Mouse (Mus musculus) ES-Bruce4 (cell line): ENCODE data around the gene Cfap97d2. TPM values are rescaled to one million over a fixed set of nuclear protein-coding genes. Genes with fewer than 3 reads are reported as not detected.
A peak's percentile ranks its signal among the peaks of the same experiment; 100 is the strongest.

ENCODE experiments used
- H3K27ac ChIP-seq: 2 replicates; pipeline ENCODE4 v1.5.1; 2012; ENCODE audit warnings: low read length, inconsistent platforms; ENCODE audit not compliant: insufficient read depth
- H3K27me3 ChIP-seq: 2 replicates; pipeline ENCODE4 v1.6.1; 2012; ENCODE audit warnings: mild to moderate bottlenecking, low read length, inconsistent platforms; ENCODE audit not compliant: control insufficient read depth, poor library complexity, insufficient read depth, severe bottlenecking
- H3K36me3 ChIP-seq: 2 replicates; pipeline ENCODE4 v1.6.1; 2012; ENCODE audit warnings: inconsistent platforms, mild to moderate bottlenecking, low read length, moderate library complexity; ENCODE audit not compliant: control insufficient read depth, poor library complexity, insufficient read depth, severe bottlenecking
- H3K4me1 ChIP-seq: one replicate; pipeline ENCODE4 v1.8.1; 2011; ENCODE audit warnings: low read length; ENCODE audit not compliant: control insufficient read depth, insufficient read depth
- H3K4me3 ChIP-seq: 2 replicates; pipeline ENCODE4 v1.5.1; 2011; ENCODE audit warnings: low read depth, mild to moderate bottlenecking, low read length
- H3K9ac ChIP-seq: 2 replicates; pipeline ENCODE4 v1.6.1; 2012; ENCODE audit warnings: low read depth, mild to moderate bottlenecking, inconsistent platforms; ENCODE audit not compliant: poor library complexity, severe bottlenecking
- H3K9me3 ChIP-seq: replicated peaks from 2 replicates; pipeline ENCODE4 v1.6.1; 2012; ENCODE audit warnings: mild to moderate bottlenecking, low read length, inconsistent platforms; ENCODE audit not compliant: control insufficient read depth, poor library complexity, insufficient read depth, severe bottlenecking
- CTCF ChIP-seq: IDR thresholded peaks from one replicate; pipeline ENCODE4 v1.8.1; 2011; ENCODE audit warnings: low read depth, low read length
- EP300 ChIP-seq: IDR thresholded peaks from 2 replicates; pipeline ENCODE4 v1.6.1; 2011; ENCODE audit warnings: low read depth, low read length; ENCODE audit not compliant: insufficient read depth
- POLR2A ChIP-seq: IDR thresholded peaks from one replicate; pipeline ENCODE4 v1.8.1; 2011; ENCODE audit warnings: low read length; ENCODE audit not compliant: insufficient read depth
- polyA plus RNA-seq: library from polyadenylated mRNA; stranded (reverse); fragments of >200 nt; gene quantifications from 2 replicates; pipeline ENCODE4 v1.2.4, GENCODE M21; 2011; ENCODE audit warnings: low read depth; ENCODE audit not compliant: missing spikeins, insufficient read depth, insufficient read length

Cfap97d2 gene
- polyA plus RNA-seq, 1 experiment: not detected

GRCm38 (mm10) chr8:13757805-13758727 lies 52.4 kb downstream of the Cfap97d2 start:
- Histone ChIP-seq H3K4me1 (no peaks in the 10 kb centered on the region), H3K27ac (no peak overlapping the region), H3K27me3 (no peaks in the 10 kb centered on the region), H3K9ac (peak overlapping the region; percentile 92), H3K9me3 (no peaks in the 10 kb centered on the region), H3K36me3 (peaks cover 24% of the 10 kb centered on the region), H3K4me3 (peak overlapping the region; percentile 92)
- TF ChIP-seq CTCF (no peak), EP300 (no peak), POLR2A (no peak)

- TF ChIP-seq POLR2A: no peak
- TF ChIP-seq CTCF: no peak
- TF ChIP-seq EP300: no peak
- Histone ChIP-seq H3K4me1 (no peaks in the 10 kb centered on the region), H3K36me3 (peaks cover 90% of the 10 kb centered on the region), H3K9ac (no peak overlapping the region), H3K27me3 (no peaks in the 10 kb centered on the region), H3K4me3 (no peak overlapping the region), H3K27ac (no peak overlapping the region), H3K9me3 (no peaks in the 10 kb centered on the region)
These were observed 63.5 kb downstream of the Cfap97d2 start for GRCm38 (mm10) chr8:13769206-13769605.

- Histone ChIP-seq H3K27ac (no peak overlapping the region), H3K36me3 (peaks cover 51% of the 10 kb centered on the region), H3K9me3 (no peaks in the 10 kb centered on the region), H3K27me3 (no peaks in the 10 kb centered on the region), H3K4me1 (no peaks in the 10 kb centered on the region), H3K9ac (no peak overlapping the region), H3K4me3 (no peak overlapping the region)
- TF ChIP-seq POLR2A (no peak), EP300 (no peak), CTCF (no peak)
These were observed 74.8 kb downstream of the Cfap97d2 start for GRCm38 (mm10) chr8:13780536-13780935.

- Histone ChIP-seq H3K27me3 (no peaks in the 10 kb centered on the region), H3K27ac (peak within 1 kb of the TSS; percentile 54), H3K4me1 (no peaks in the 10 kb centered on the region), H3K9ac (peak within 1 kb of the TSS; percentile 90), H3K9me3 (no peaks in the 10 kb centered on the region), H3K36me3 (peaks cover 18% of the 10 kb centered on the region), H3K4me3 (peak within 1 kb of the TSS; percentile 73)
- TF ChIP-seq CTCF (peak; percentile 68), POLR2A (peak; percentile 94), EP300 (no peak)
These were observed 79.6 kb downstream of the Cfap97d2 start, which contains the start of gene Upf3a for GRCm38 (mm10) chr8:13785250-13785763. Gene Upf3a (plus strand): TSS chr8:13785615.

GRCm38 (mm10) chr8:13785764-13786299 lies 80.1 kb downstream of the Cfap97d2 start:
- peak overlapping the region; percentile 90 for H3K9ac ChIP-seq
- H3K36me3 ChIP-seq: peaks cover 14% of the 10 kb centered on the region
- no peak overlapping the region for H3K27ac ChIP-seq
- no peaks in the 10 kb centered on the region for H3K27me3 ChIP-seq
- TF ChIP-seq EP300 (no peak), CTCF (peak; percentile 79), POLR2A (no peak)
- H3K9me3 ChIP-seq: no peaks in the 10 kb centered on the region
- H3K4me3 ChIP-seq: peak overlapping the region; percentile 73
- no peaks in the 10 kb centered on the region for H3K4me1 ChIP-seq

GRCm38 (mm10) chr8:13789606-13790005 lies 83.9 kb downstream of the Cfap97d2 start:
- no peaks in the 10 kb centered on the region for H3K4me1 ChIP-seq
- H3K4me3 ChIP-seq: no peak overlapping the region
- no peak overlapping the region for H3K9ac ChIP-seq
- TF ChIP-seq EP300 (no peak), POLR2A (no peak), CTCF (no peak)
- H3K27ac ChIP-seq: no peak overlapping the region
- no peaks in the 10 kb centered on the region for H3K9me3 ChIP-seq
- no peaks in the 10 kb centered on the region for H3K27me3 ChIP-seq
- H3K36me3 ChIP-seq: peaks cover 12% of the 10 kb centered on the region

Other genes starting within 250 kb of the Cfap97d2 start
- gene Gas6, start 211.4 kb upstream of the Cfap97d2 start, polyA plus RNA-seq: 14.9 and 17.2 TPM in 2 replicates
- gene 1700029H14Rik, start 143.4 kb upstream of the Cfap97d2 start, polyA plus RNA-seq: not detected in 2 replicates
- gene Rasa3, start 28.3 kb upstream of the Cfap97d2 start, polyA plus RNA-seq: 7.4 and 14.5 TPM in 2 replicates
- 80.5 and 84.7 TPM in 2 replicates for gene Cdc16, start 51.8 kb downstream of the Cfap97d2 start, polyA plus RNA-seq
- 23.1 and 24.4 TPM in 2 replicates for gene Upf3a, start 79.7 kb downstream of the Cfap97d2 start, polyA plus RNA-seq
- 0.28 TPM in 1 of 2 replicates, not detected in the other for gene AF366264, start 132.5 kb downstream of the Cfap97d2 start, polyA plus RNA-seq
- 34.5 and 35.6 TPM in 2 replicates for gene Champ1, start 163.8 kb downstream of the Cfap97d2 start, polyA plus RNA-seq
- 34.9 and 39.3 TPM in 2 replicates for gene Coprs, start 184.4 kb downstream of the Cfap97d2 start, polyA plus RNA-seq